Mouse (Mus musculus) CH12.LX (cell line): ENCODE results near the gene Mynn. TPM values are rescaled to one million over a fixed set of nuclear protein-coding genes. Genes with fewer than 3 reads are reported as not detected.

Source experiments
- DNase-seq: peaks from one replicate; pipeline ENCODE4 v3.0.0-alpha.2; 2013; ENCODE audit errors: extremely low read depth
- H3K27ac ChIP-seq: 2 replicates; pipeline ENCODE4 v1.5.1; 2012; ENCODE audit warnings: low read depth, mild to moderate bottlenecking, control low read depth, moderate library complexity; ENCODE audit not compliant: insufficient read depth
- H3K27me3 ChIP-seq: replicated peaks from 2 replicates; pipeline ENCODE3; 2012; ENCODE audit warnings: inconsistent platforms
- H3K36me3 ChIP-seq, 2 experiments: replicated peaks in 1 of 2; 2 replicates each; pipeline versions ENCODE3 to v1.6.1; 2012; ENCODE audit warnings: inconsistent platforms in 1 of 2, low read length in 1 of 2, mild to moderate bottlenecking in 1 of 2, mixed read lengths in 1 of 2, moderate library complexity in 1 of 2; ENCODE audit not compliant: control insufficient read depth in 1 of 2, insufficient read depth in 1 of 2
- H3K4me1 ChIP-seq, 2 experiments: 2 replicates each; pipeline ENCODE4 v1.6.1; 2012; ENCODE audit warnings: inconsistent platforms in 1 of 2, moderate library complexity in 1 of 2; ENCODE audit not compliant: insufficient read depth in 2 of 2, control insufficient read depth in 1 of 2
- H3K4me2 ChIP-seq: 2 replicates; pipeline ENCODE4 v1.6.1; 2012; ENCODE audit warnings: low read depth, mild to moderate bottlenecking, control low read depth; ENCODE audit not compliant: poor library complexity, insufficient read depth, severe bottlenecking
- H3K4me3 ChIP-seq, 3 experiments: fragments of 150-350 bp in 1 of 3; sonication (generic) in 1 of 3; replicated peaks in 1 of 3; 2 replicates each; pipeline versions ENCODE3 to v1.5.1; 2011 to 2012; ENCODE audit warnings: low read depth in 2 of 3, low read length in 2 of 3, mild to moderate bottlenecking in 2 of 3, moderate library complexity in 2 of 3, control low read depth in 1 of 3, improper control_type of control experiment in 1 of 3, inconsistent platforms in 1 of 3, mixed read lengths in 1 of 3; ENCODE audit not compliant: poor library complexity in 1 of 3
- H3K79me2 ChIP-seq: replicated peaks from 2 replicates; pipeline ENCODE4 v1.6.1; 2012; ENCODE audit warnings: mild to moderate bottlenecking, moderate library complexity; ENCODE audit not compliant: control insufficient read depth, poor library complexity, insufficient read depth, severe bottlenecking; ENCODE audit errors: extremely low read depth
- H3K9ac ChIP-seq: 2 replicates; pipeline ENCODE4 v1.6.1; 2012; ENCODE audit warnings: low read depth, mild to moderate bottlenecking, control low read depth, moderate library complexity; ENCODE audit not compliant: insufficient read depth
- H3K9me3 ChIP-seq: replicated peaks from 2 replicates; pipeline ENCODE3; 2012; ENCODE audit warnings: low read length, inconsistent platforms, mixed read lengths
- CHD1 ChIP-seq: IDR thresholded peaks from 2 replicates; pipeline ENCODE4 v1.6.1; 2012; ENCODE audit warnings: low read depth, low read length, improper control_type of control experiment, inconsistent platforms
- CHD2 ChIP-seq: IDR thresholded peaks from 2 replicates; pipeline ENCODE4 v1.6.1; 2011; ENCODE audit warnings: low read length, improper control_type of control experiment
- E2F4 ChIP-seq: IDR thresholded peaks from 2 replicates; pipeline ENCODE4 v1.6.1; 2011; ENCODE audit warnings: low read depth, low read length, improper control_type of control experiment; ENCODE audit not compliant: insufficient replicate concordance
- EP300 ChIP-seq: IDR thresholded peaks from 2 replicates; pipeline ENCODE4 v1.6.1; 2011; ENCODE audit warnings: low read length, improper control_type of control experiment
- GABPA ChIP-seq: IDR thresholded peaks from 2 replicates; pipeline ENCODE4 v1.6.1; 2012; ENCODE audit warnings: low read depth, low read length, improper control_type of control experiment, inconsistent platforms; ENCODE audit not compliant: insufficient replicate concordance
- JUN ChIP-seq: IDR thresholded peaks from 2 replicates; pipeline ENCODE4 v1.6.1; 2011; ENCODE audit warnings: low read depth, mild to moderate bottlenecking, low read length, improper control_type of control experiment, moderate library complexity; ENCODE audit not compliant: insufficient read depth
- MAFK ChIP-seq: IDR thresholded peaks from 2 replicates; pipeline ENCODE4 v1.6.1; 2011; ENCODE audit warnings: low read length, improper control_type of control experiment; ENCODE audit not compliant: insufficient replicate concordance
- MAX ChIP-seq: IDR thresholded peaks from 2 replicates; pipeline ENCODE4 v1.6.1; 2011; ENCODE audit warnings: low read length, improper control_type of control experiment
- MAZ ChIP-seq: IDR thresholded peaks from 2 replicates; pipeline ENCODE4 v1.6.1; 2012; ENCODE audit warnings: low read depth, mild to moderate bottlenecking, inconsistent platforms, low read length, improper control_type of control experiment, moderate library complexity
- MXI1 ChIP-seq: IDR thresholded peaks from 2 replicates; pipeline ENCODE4 v1.6.1; 2011; ENCODE audit warnings: mild to moderate bottlenecking, low read depth, low read length, improper control_type of control experiment
- POLR2A ChIP-seq: IDR thresholded peaks from 2 replicates; pipeline ENCODE4 v1.6.1; 2011; ENCODE audit warnings: low read depth, mild to moderate bottlenecking, improper control_type of control experiment, low read length
- POLR2AphosphoS2 ChIP-seq: IDR thresholded peaks from 2 replicates; pipeline ENCODE4 v1.6.1; 2011; ENCODE audit warnings: low read depth, low read length, improper control_type of control experiment
- RCOR1 ChIP-seq: conservative IDR thresholded peaks from 2 replicates; pipeline ENCODE4 v1.6.1; 2012; ENCODE audit warnings: low read depth, mild to moderate bottlenecking, inconsistent platforms, low read length, improper control_type of control experiment
- SIN3A ChIP-seq: IDR thresholded peaks from 2 replicates; pipeline ENCODE4 v1.6.1; 2012; ENCODE audit warnings: low read length, improper control_type of control experiment, inconsistent platforms
- TBP ChIP-seq: conservative IDR thresholded peaks from 2 replicates; pipeline ENCODE4 v1.6.1; 2011; ENCODE audit warnings: low read depth, low read length, improper control_type of control experiment
- ZKSCAN1 ChIP-seq: IDR thresholded peaks from 2 replicates; pipeline ENCODE4 v1.6.1; 2012; ENCODE audit warnings: low read depth, inconsistent platforms, low read length, improper control_type of control experiment, borderline replicate concordance
- dilution Hi-C: fragments of 300-500 bp; cut with MboI; formaldehyde crosslinking; loops from 2 replicates; pipeline ENCODE4 v1.14.3; 2020; ENCODE audit warnings: low sequenced_read_pairs; ENCODE audit not compliant: extremely low pct_unique_long_range_greater_than_20kb, extremely low pct_ligation_motif_present
- in situ Hi-C: fragments of 300-500 bp; cut with MboI; formaldehyde crosslinking; loops from 3 replicates; pipeline ENCODE4 v1.14.3; 2019; ENCODE audit warnings: low sequenced_read_pairs, low pct_ligation_motif_present, low pct_unique_long_range_greater_than_20kb, mixed read lengths
- polyA plus RNA-seq: library from polyadenylated mRNA; unstranded; fragments of >175 nt; gene quantifications from 2 replicates; pipeline ENCODE4 v1.2.1, GENCODE M21; 2012; ENCODE audit warnings: low read depth; ENCODE audit not compliant: insufficient read length
- total RNA-seq, 2 experiments: library from RNA; depleted of rRNA; stranded (reverse); fragments of 300-350 nt in 1 of 2; fragments of >200 nt in 1 of 2; gene quantifications; 2 replicates each; pipeline ENCODE4 v1.2.3; 2012 to 2014

Mynn gene
- total and polyA plus RNA-seq, 3 experiments = 11.9 to 31.1 (median 15.5) TPM

GRCm38 (mm10) chr3:30602740-30603098 is 854 bp downstream of the Mynn start:
- Histone ChIP-seq H3K36me3 (peaks cover 16 to 27% of the 10 kb centered on the region in 2 experiments), H3K79me2 (peaks cover 35% of the 10 kb centered on the region), H3K4me3 (peak overlapping the region; percentile 62 to 94 (median 77)), H3K27me3 (no peaks in the 10 kb centered on the region), H3K4me1 (peaks cover 9 to 45% of the 10 kb centered on the region in 2 experiments), H3K9me3 (no peaks in the 10 kb centered on the region), H3K27ac (peak overlapping the region; percentile 96), H3K4me2 (peak overlapping the region; percentile 80; the same call in 1 of the 2 replicates), H3K9ac (peak overlapping the region; percentile 69)
- dilution Hi-C loops (no loop called here), in situ Hi-C loops (no loop called here)
- peak; percentile 41; the same call in 1 of the 2 replicates for TF ChIP-seq MXI1
- TF ChIP-seq CHD1 = no peak
- TF ChIP-seq POLR2AphosphoS2 = no peak
- no peak for TF ChIP-seq TBP
- peak; percentile 15; the same call in 1 of the 2 replicates for TF ChIP-seq POLR2A
- TF ChIP-seq SIN3A = peak; percentile 61; the same call in 1 of the 2 replicates
- no peak for TF ChIP-seq MAZ
- peak; percentile 83 for DNase-seq

- dilution Hi-C loops (no loop called here), in situ Hi-C loops (no loop called here)
- no peak overlapping the region for H3K27ac ChIP-seq
- peak overlapping the region; percentile 62 to 94 (median 77) for H3K4me3 ChIP-seq
- no peaks in the 10 kb centered on the region for H3K9me3 ChIP-seq
- H3K36me3 ChIP-seq = peaks cover 18 to 30% of the 10 kb centered on the region in 2 experiments
- TF ChIP-seq E2F4 = no peak
- TF ChIP-seq EP300 = no peak
- TF ChIP-seq RCOR1 = no peak
- TF ChIP-seq MAX = no peak
- TF ChIP-seq JUN = no peak
- TF ChIP-seq CHD1 = no peak
- TF ChIP-seq ZKSCAN1 = no peak
- no peak for TF ChIP-seq GABPA
- TF ChIP-seq MAFK = no peak
- TF ChIP-seq SIN3A = no peak
- TF ChIP-seq CHD2 = no peak
- H3K79me2 ChIP-seq = peaks cover 37% of the 10 kb centered on the region
- peak overlapping the region; percentile 80 for H3K4me2 ChIP-seq
- peaks cover 9 to 48% of the 10 kb centered on the region in 2 experiments for H3K4me1 ChIP-seq
- no peak for DNase-seq
- H3K27me3 ChIP-seq = no peaks in the 10 kb centered on the region
- peak overlapping the region; percentile 69 for H3K9ac ChIP-seq
These were observed 1.4 kb downstream of the Mynn start for GRCm38 (mm10) chr3:30603256-30603655.
